Mouse (Mus musculus) heart, embryonic 10.5 days (tissue): Measurements from ENCODE around the gene Nif3l1. TPM values are rescaled to one million over a fixed set of nuclear protein-coding genes. Genes with fewer than 3 reads are reported as not detected.

ENCODE experiments used
- DNase-seq: peaks from one replicate; pipeline ENCODE4 v3.0.0-alpha.2; 2017; ENCODE audit warnings: low spot score
- H3K27ac ChIP-seq: fragments of 300-500 bp; sonication (generic); 2 replicates; pipeline ENCODE4 v1.5.1; 2016; ENCODE audit warnings: mild to moderate bottlenecking
- H3K27me3 ChIP-seq: fragments of 300-500 bp; sonication (generic); 2 replicates; pipeline ENCODE4 v1.6.1; 2016; ENCODE audit warnings: mild to moderate bottlenecking; ENCODE audit not compliant: poor library complexity, insufficient read depth, severe bottlenecking
- H3K36me3 ChIP-seq: fragments of 300-500 bp; sonication (generic); 2 replicates; pipeline ENCODE4 v1.6.1; 2016; ENCODE audit warnings: mild to moderate bottlenecking, moderate library complexity
- H3K4me1 ChIP-seq: fragments of 300-500 bp; sonication (generic); 2 replicates; pipeline ENCODE4 v1.6.1; 2016; ENCODE audit warnings: mild to moderate bottlenecking
- H3K4me3 ChIP-seq: fragments of 300-500 bp; sonication (generic); 2 replicates; pipeline ENCODE4 v1.5.1; 2016; ENCODE audit warnings: mild to moderate bottlenecking, moderate library complexity
- H3K9me3 ChIP-seq: fragments of 300-500 bp; sonication (generic); 2 replicates; pipeline ENCODE4 v1.6.1; 2016; ENCODE audit warnings: mild to moderate bottlenecking, moderate library complexity
- WGBS: fragments of 180-500 bp; shearing (Covaris S2); methylation state at CpG from one replicate; pipeline ENCODE4 v1.1.7; 2016; 5-methylcytosine and 5-hydroxymethylcytosine counted together
- polyA plus RNA-seq: library from polyadenylated mRNA; unstranded; fragments of >200 nt; fragmentation: Nextera tagmentation; extraction: Ambion mirVana; gene quantifications from 2 replicates; pipeline ENCODE4 v1.2.1, GENCODE M21; 2016

Gene Nif3l1
- polyA plus RNA-seq = 35.7 and 48.5 TPM in 2 replicates

DNA sequence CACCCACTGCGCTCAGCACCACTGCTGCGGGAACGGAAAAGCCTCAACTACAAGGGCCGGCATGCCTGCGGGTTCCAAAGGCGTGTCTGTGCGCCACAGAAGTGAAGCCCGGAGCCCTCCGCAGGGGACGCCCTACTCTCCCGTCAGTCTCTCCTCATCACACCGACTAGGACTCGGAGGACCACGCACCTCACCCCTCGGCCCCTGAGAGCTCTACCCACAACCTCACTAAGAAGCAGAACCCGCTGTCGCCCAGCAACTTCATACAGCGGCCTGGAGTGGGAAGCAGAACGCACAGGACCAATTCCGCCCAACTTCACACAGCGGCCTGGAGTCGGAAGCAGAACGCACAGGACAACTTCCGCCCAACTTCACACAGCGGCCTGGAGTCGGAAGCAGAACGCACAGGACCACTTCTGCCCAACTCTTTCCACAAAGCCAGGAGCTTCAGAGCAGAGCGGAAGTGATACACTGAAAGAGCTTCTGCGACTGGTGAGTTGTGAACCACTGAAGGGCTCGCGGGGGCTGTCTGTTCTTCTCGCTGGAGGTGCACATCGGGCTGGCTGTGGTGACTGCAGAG, at the start of gene Nif3l1, which contains the start of gene Ppil3:
TSS of gene Nif3l1 (plus strand) at position 9 of the 580 bp plus-strand sequence.
TSS of gene Ppil3 (minus strand) at position 344 of the 580 bp plus-strand sequence.
- Histone ChIP-seq H3K9me3 (no peaks in the 10 kb centered on the region), H3K27me3 (no peaks in the 10 kb centered on the region), H3K4me3 (peak within 1 kb of the TSS; percentile 75), H3K4me1 (peaks cover 18% of the 10 kb centered on the region), H3K36me3 (peaks cover 43% of the 10 kb centered on the region), H3K27ac (peak within 1 kb of the TSS; percentile 92)
- peak; percentile 96 for DNase-seq
- WGBS = 1% methylated on average over 33 of the region's 33 CpGs

DNA sequence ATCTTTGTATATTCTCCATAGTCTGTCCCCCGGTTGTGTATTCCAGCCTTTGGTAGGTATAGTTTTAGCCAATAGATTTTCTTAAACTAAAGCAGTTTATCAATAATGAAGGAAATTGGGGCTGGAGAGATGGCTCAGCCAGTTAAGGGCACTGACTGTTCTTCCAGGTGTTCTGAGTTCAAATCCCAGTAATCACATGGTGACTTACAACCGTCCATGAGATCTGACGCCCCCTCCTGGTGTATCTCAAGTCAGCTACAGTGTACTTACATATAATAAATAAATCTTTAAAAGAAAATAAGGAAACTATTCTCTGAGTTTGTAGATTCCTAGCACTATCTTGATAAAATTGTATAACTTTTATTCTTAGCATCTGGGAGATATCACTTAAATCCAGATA, 49.6 kb upstream of the Nif3l1 start:
- Histone ChIP-seq H3K4me1 (peaks cover 14% of the 10 kb centered on the region), H3K27ac (no peak overlapping the region), H3K4me3 (no peak overlapping the region), H3K36me3 (peaks cover 59% of the 10 kb centered on the region), H3K9me3 (no peaks in the 10 kb centered on the region), H3K27me3 (no peaks in the 10 kb centered on the region)
- WGBS = 85% methylated on average over 3 of the region's 3 CpGs
- DNase-seq = no peak

GRCm38 (mm10) chr1:58396179-58396578, 48.8 kb upstream of the Nif3l1 start:
- Histone ChIP-seq H3K36me3 (peaks cover 67% of the 10 kb centered on the region), H3K27ac (no peak overlapping the region), H3K27me3 (no peaks in the 10 kb centered on the region), H3K9me3 (no peaks in the 10 kb centered on the region), H3K4me1 (peaks cover 10% of the 10 kb centered on the region), H3K4me3 (no peak overlapping the region)
- no peak for DNase-seq
- 100% methylated on average over 1 of the region's 1 CpGs for WGBS

GRCm38 (mm10) chr1:58397731-58398130, 47.2 kb upstream of the Nif3l1 start:
- H3K27ac ChIP-seq = no peak overlapping the region
- 92% methylated on average over 6 of the region's 6 CpGs for WGBS
- H3K4me1 ChIP-seq = 0 out of 2 replicates have a peak, but pooled peaks cover 3% of the 10 kb centered on the region
- no peak overlapping the region for H3K4me3 ChIP-seq
- H3K36me3 ChIP-seq = peaks cover 83% of the 10 kb centered on the region
- no peak for DNase-seq
- no peaks in the 10 kb centered on the region for H3K27me3 ChIP-seq
- no peaks in the 10 kb centered on the region for H3K9me3 ChIP-seq

DNA sequence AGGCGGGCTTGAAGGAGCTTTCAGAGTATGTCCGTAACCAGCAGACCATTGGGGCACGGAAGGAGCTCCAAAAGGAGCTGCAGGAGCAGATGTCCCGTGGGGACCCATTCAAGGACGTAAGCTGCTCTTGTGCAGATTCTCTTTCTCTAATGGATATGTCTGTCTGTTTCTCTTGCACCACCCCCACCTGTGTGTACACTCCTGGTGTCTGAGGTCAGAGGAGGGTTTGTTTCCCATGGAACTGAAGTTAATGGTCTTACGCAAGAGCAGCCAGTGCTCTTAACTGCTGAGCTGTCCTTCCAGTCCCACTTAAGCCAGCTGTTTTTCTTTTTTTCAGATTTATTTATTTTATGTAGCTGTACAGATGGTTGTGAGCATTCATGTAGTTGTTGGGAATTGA, 43.6 kb upstream of the Nif3l1 start:
- DNase-seq = peak; percentile 39
- Histone ChIP-seq H3K27me3 (no peaks in the 10 kb centered on the region), H3K9me3 (no peaks in the 10 kb centered on the region), H3K27ac (no peak overlapping the region), H3K36me3 (peaks cover 92% of the 10 kb centered on the region), H3K4me3 (no peak overlapping the region), H3K4me1 (no peaks in the 10 kb centered on the region)
- WGBS = 92% methylated on average over 6 of the region's 6 CpGs

DNA sequence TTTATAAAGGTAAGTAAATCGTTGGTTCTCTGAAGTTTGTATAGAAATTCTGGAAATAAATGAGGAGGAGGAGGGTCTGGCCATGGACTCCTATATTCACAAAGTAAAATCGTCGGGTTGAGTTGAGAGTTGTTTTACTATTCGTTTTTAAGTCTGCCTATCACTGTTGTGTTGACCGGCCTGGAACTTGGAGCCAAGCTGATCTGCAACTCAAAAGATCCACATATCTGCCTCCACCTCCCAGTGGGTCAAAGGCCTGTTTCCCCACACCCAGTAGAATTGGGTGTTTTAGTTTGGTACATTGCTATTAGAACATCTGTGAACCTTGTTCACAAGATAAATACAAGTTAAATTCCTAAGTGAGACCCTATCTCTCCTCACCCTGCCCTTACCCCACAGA, 41.2 kb upstream of the Nif3l1 start:
- no peak overlapping the region for H3K4me3 ChIP-seq
- no peak overlapping the region for H3K27ac ChIP-seq
- H3K9me3 ChIP-seq = no peaks in the 10 kb centered on the region
- peaks cover 85% of the 10 kb centered on the region for H3K36me3 ChIP-seq
- no peaks in the 10 kb centered on the region for H3K27me3 ChIP-seq
- WGBS = 88% methylated on average over 5 of the region's 5 CpGs
- no peak for DNase-seq
- H3K4me1 ChIP-seq = no peaks in the 10 kb centered on the region

DNA sequence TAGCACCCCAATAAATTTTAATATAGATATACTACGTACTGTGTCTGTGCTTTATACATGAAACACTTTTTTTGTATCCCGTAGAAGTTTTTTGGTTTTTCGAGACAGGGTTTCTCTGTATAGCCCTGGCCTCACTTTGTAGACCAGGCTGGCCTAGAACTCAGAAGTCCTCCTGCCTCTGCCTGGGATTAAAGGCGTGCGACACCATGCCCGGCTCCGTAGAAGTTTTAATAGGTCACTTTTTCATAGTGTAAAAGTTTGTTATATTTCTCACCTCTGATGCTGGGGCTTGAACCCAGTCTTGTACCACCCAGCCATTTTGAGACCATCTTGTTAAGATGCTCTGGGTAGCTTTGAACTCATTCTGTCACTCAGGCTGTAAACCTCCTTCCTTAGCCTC, 37.6 kb upstream of the Nif3l1 start:
- H3K4me3 ChIP-seq = no peak overlapping the region
- no peak overlapping the region for H3K27ac ChIP-seq
- no peaks in the 10 kb centered on the region for H3K9me3 ChIP-seq
- no peaks in the 10 kb centered on the region for H3K4me1 ChIP-seq
- H3K27me3 ChIP-seq = no peaks in the 10 kb centered on the region
- DNase-seq = peak; percentile 51
- WGBS = 95% methylated on average over 7 of the region's 7 CpGs
- peaks cover 78% of the 10 kb centered on the region for H3K36me3 ChIP-seq

GRCm38 (mm10) chr1:58408141-58408540, 36.8 kb upstream of the Nif3l1 start:
- peaks cover 78% of the 10 kb centered on the region for H3K36me3 ChIP-seq
- no peaks in the 10 kb centered on the region for H3K9me3 ChIP-seq
- H3K27ac ChIP-seq = no peak overlapping the region
- DNase-seq = peak; percentile 63
- no peak overlapping the region for H3K4me3 ChIP-seq
- WGBS = 85% methylated on average over 6 of the region's 6 CpGs
- H3K4me1 ChIP-seq = no peaks in the 10 kb centered on the region
- H3K27me3 ChIP-seq = no peaks in the 10 kb centered on the region

DNA sequence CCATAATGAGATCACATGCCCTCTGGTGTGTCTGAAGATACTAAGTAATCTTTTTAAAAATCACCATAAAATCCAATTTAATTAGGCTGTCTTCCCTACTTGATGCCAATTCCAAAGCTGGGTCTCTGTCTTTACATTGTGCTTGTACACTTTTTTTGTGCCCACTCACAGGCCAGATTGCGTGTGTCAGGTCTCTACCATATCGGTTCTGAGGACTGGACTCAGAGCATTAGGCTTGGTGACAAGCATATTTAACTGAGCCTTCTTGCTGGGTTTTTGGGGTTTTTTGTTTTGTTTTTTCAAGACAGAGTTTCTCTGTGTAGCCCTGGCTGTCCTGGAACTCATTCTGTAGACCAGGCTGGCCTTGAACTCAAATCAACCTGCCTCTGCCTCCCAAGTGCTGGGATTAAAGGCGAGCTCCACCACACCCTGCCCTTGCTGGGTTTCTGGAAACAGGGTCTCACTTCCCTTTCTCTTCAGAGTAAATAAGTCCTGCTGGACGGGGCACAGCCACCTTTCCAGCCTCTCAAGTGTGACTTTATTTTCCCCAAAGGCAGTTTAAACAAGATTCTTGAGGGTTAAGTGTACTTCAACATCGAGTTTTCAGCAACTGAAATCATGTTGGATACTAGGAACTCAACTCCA, 35.3 kb upstream of the Nif3l1 start:
- Histone ChIP-seq H3K27me3 (no peaks in the 10 kb centered on the region), H3K9me3 (no peaks in the 10 kb centered on the region), H3K4me3 (no peak overlapping the region), H3K27ac (no peak overlapping the region), H3K36me3 (peaks cover 78% of the 10 kb centered on the region), H3K4me1 (no peaks in the 10 kb centered on the region)
- WGBS = 76% methylated on average over 5 of the region's 5 CpGs
- no peak for DNase-seq

DNA sequence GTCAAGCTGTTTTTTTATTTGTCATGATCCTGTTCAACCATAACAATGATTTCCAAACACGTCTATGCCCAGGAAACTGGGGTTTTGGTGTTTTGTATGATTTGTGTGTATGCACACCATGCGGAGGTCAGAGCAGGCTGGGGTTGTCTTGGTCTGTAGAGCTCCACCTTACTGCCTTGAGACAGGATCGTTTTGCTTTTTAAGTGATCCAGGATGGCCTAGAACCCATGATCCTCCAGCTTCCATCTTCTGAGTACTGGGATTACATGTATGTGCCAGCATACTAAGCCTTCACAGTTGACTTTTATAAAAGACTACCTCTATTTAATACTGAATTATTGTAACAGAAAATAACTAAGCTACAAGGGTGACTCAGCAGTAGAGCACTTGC, 34.8 kb upstream of the Nif3l1 start:
- peaks cover 81% of the 10 kb centered on the region for H3K36me3 ChIP-seq
- no peaks in the 10 kb centered on the region for H3K4me1 ChIP-seq
- no peaks in the 10 kb centered on the region for H3K27me3 ChIP-seq
- WGBS = 89% methylated on average over 3 of the region's 3 CpGs
- no peak overlapping the region for H3K27ac ChIP-seq
- DNase-seq = no peak
- no peaks in the 10 kb centered on the region for H3K9me3 ChIP-seq
- H3K4me3 ChIP-seq = no peak overlapping the region

DNA sequence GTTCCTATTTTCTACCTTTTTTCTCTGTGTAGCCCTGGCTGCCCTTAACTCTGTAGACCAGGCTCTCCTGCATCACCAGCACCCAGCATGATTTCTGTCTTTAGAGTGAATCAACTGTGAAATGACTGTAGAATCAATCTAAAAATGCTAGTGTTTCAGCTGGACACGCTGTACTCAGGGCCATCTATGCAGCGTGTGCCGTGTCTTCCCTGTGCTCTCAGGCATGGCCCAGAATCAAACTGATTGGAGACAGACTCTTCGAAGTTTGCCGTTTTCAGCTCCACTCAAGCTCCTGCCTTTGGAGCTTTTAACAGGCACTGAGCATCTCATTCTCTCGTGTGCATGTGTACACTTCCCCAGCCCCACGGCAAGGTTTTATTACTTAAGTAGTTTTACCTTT, 34.2 kb upstream of the Nif3l1 start:
- Histone ChIP-seq H3K27ac (no peak overlapping the region), H3K27me3 (no peaks in the 10 kb centered on the region), H3K9me3 (no peaks in the 10 kb centered on the region), H3K4me3 (no peak overlapping the region), H3K4me1 (no peaks in the 10 kb centered on the region), H3K36me3 (peaks cover 81% of the 10 kb centered on the region)
- whole genome bisulfite sequencing = 91% methylated on average over 7 of the region's 7 CpGs
- DNase-seq = no peak

DNA sequence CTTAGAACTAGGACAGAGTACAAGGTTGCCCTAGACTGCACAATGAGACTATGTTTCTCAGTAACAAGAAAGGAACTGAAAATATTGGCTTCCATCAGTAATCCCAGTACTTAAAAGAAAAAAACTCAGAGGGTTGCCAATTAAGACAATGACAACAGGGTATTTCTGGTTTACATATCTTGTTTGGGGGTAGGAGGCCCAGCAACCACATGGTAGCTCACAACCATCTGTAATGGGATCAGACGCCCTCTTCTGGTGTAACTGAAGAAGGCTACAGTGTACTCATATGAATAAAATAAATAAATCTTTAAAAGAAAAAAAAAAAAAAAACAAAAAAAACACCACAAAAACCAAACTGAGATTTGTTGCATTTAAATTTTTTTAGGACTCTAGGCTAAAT, 29.5 kb upstream of the Nif3l1 start:
- Histone ChIP-seq H3K36me3 (peaks cover 95% of the 10 kb centered on the region), H3K4me1 (no peaks in the 10 kb centered on the region), H3K9me3 (no peaks in the 10 kb centered on the region), H3K27me3 (no peaks in the 10 kb centered on the region), H3K4me3 (no peak overlapping the region), H3K27ac (no peak overlapping the region)
- DNase-seq = no peak
- WGBS = 47% methylated on average over 1 of the region's 1 CpGs

GRCm38 (mm10) chr1:58416048-58416447, 28.9 kb upstream of the Nif3l1 start:
- Histone ChIP-seq H3K27ac (no peak overlapping the region), H3K9me3 (no peaks in the 10 kb centered on the region), H3K27me3 (no peaks in the 10 kb centered on the region), H3K4me3 (no peak overlapping the region), H3K4me1 (no peaks in the 10 kb centered on the region), H3K36me3 (peaks cover 95% of the 10 kb centered on the region)
- no peak for DNase-seq
- WGBS = 89% methylated on average over 2 of the region's 2 CpGs
